Mouse (Mus musculus): ENCODE data around the gene Cln3. TPM values are rescaled to one million over a fixed set of nuclear protein-coding genes. Genes with fewer than 3 reads are reported as not detected.

The Cln3 gene
- polyA plus RNA-seq, 1 experiment: 3.6 TPM

DNA sequence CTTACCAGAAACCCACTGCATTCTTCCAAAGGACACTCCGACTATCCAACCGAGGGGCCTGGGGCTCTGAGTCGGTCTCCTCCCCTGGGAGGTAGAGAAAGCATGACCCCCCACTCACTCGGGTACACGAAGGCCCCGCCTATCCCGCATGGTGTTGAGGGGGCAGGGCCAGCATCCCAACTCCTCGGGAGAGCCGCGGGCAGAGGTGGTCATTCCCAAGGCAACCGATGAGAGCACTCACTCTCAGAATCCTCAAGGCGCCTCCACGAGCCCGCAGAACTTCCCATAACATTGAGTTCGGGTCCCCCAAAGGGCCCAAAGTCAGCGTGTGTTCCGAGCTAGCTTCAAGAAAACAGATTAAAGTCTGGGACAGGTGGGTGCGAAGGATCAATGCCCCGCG, 2.9 kb downstream of the Cln3 start:
- no peaks in the 10 kb centered on the region for H3K79me2 ChIP-seq (ENCODE audit: control insufficient read depth, insufficient read depth)
- H3K4me2 ChIP-seq (ENCODE audit: low read depth): peak overlapping the region; percentile 34
- TF ChIP-seq POLR2AphosphoS2 (IDR thresholded peaks at IDR 0.05; ENCODE audit: insufficient read length, low read depth): no peak
- TF ChIP-seq REST (IDR thresholded peaks at IDR 0.05; ENCODE audit: insufficient read depth, insufficient read length): no peak
- TF ChIP-seq TCF12 (IDR thresholded peaks at IDR 0.05; ENCODE audit: insufficient read depth, poor library complexity, severe bottlenecking): no peak
- TF ChIP-seq USF1 (IDR thresholded peaks at IDR 0.05; ENCODE audit: low read depth): no peak
- no peaks in the 10 kb centered on the region for H3K27me3 ChIP-seq (ENCODE audit: control insufficient read depth, insufficient read depth, insufficient read length)
- H3ac ChIP-seq (ENCODE audit: control insufficient read depth, insufficient read length): no peak overlapping the region
- H3K4me3 ChIP-seq: peak overlapping the region; percentile 16
- peaks cover 3% of the 10 kb centered on the region for H3K36me3 ChIP-seq (ENCODE audit: control insufficient read depth, insufficient read depth)

DNA sequence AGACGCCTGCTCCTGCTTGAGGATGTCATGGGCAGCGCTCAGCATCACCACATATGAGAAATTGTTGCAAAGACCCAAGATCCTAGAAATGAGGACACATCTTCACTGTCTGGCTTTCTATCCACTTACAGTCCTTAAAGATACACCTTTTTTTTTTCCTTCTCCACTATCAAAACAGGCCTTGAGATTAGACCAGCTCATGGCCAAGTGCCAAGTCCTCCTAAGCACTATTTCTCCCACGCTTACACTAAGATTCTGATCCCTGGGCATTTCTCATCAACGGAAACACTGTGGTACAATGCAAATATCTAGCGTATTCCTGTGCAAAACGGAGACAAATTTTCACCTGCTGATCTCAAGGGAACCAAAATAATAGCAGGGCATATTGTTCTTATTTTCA, 4.0 kb downstream of the Cln3 start:
- Histone ChIP-seq H3K79me2 (ENCODE audit: control insufficient read depth, insufficient read depth) (no peaks in the 10 kb centered on the region), H3K27me3 (ENCODE audit: control insufficient read depth, insufficient read depth, insufficient read length) (no peaks in the 10 kb centered on the region), H3ac (ENCODE audit: control insufficient read depth, insufficient read length) (no peak overlapping the region), H3K4me3 (no peak overlapping the region), H3K4me2 (ENCODE audit: low read depth) (no peak overlapping the region), H3K36me3 (ENCODE audit: control insufficient read depth, insufficient read depth) (peaks cover 3% of the 10 kb centered on the region)
- TF ChIP-seq TCF12 (IDR thresholded peaks at IDR 0.05; ENCODE audit: insufficient read depth, poor library complexity, severe bottlenecking) (no peak), POLR2A (IDR thresholded peaks at IDR 0.05; ENCODE audit: insufficient read length, low read depth) (no peak), TCF3 (IDR thresholded peaks at IDR 0.05; ENCODE audit: insufficient read length, low read depth) (no peak), MYOG (IDR thresholded peaks at IDR 0.05; ENCODE audit: control insufficient read depth in 1 of 3, insufficient read depth in 1 of 3, insufficient read length in 2 of 3, low read depth in 2 of 3) (no peak), REST (IDR thresholded peaks at IDR 0.05; ENCODE audit: insufficient read depth, insufficient read length) (no peak), USF1 (IDR thresholded peaks at IDR 0.05; ENCODE audit: low read depth) (no peak), E2F4 (IDR thresholded peaks at IDR 0.05; ENCODE audit: insufficient read depth) (no peak), POLR2AphosphoS2 (IDR thresholded peaks at IDR 0.05; ENCODE audit: insufficient read length, low read depth) (no peak), CEBPB (IDR thresholded peaks at IDR 0.05; ENCODE audit: insufficient read depth, poor library complexity, severe bottlenecking) (no peak), SRF (IDR thresholded peaks at IDR 0.05; ENCODE audit: control insufficient read depth, insufficient read length, low read depth) (no peak), MAX (IDR thresholded peaks at IDR 0.05; ENCODE audit: low read depth) (no peak), MYOD1 (IDR thresholded peaks at IDR 0.05; ENCODE audit: control insufficient read depth in 1 of 3, insufficient read length in 2 of 3, low read depth in 2 of 3) (no peak)

DNA sequence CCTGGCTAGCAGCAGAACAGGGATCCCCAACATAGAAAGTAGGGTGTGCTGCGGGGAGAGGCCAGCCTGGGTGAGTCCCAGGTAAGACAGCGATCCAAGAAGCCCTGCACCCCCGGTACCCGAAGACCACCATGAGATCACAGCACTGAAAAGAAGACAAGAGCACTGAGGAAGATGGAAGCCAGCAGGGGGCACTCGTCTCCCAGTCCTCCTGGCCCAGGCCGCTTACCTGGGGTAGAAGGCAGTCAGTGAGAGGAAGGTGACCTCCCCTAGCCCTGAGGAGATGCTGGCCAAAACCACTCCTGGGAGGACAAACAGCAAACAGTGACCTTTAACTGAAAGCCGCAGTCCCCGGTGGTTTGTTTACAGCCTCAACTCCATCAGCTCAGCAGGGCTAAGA, 6.4 kb downstream of the Cln3 start:
- Histone ChIP-seq H3K4me3 (no peak overlapping the region), H3K27me3 (ENCODE audit: control insufficient read depth, insufficient read depth, insufficient read length) (no peaks in the 10 kb centered on the region), H3K4me2 (ENCODE audit: low read depth) (no peak overlapping the region), H3K79me2 (ENCODE audit: control insufficient read depth, insufficient read depth) (no peaks in the 10 kb centered on the region), H3ac (ENCODE audit: control insufficient read depth, insufficient read length) (no peak overlapping the region), H3K36me3 (ENCODE audit: control insufficient read depth, insufficient read depth) (peaks cover 3% of the 10 kb centered on the region)
- TF ChIP-seq POLR2AphosphoS2 (IDR thresholded peaks at IDR 0.05; ENCODE audit: insufficient read length, low read depth) (peak; percentile 40), POLR2A (IDR thresholded peaks at IDR 0.05; ENCODE audit: insufficient read length, low read depth) (no peak), MYOD1 (IDR thresholded peaks at IDR 0.05; ENCODE audit: control insufficient read depth in 1 of 3, insufficient read length in 2 of 3, low read depth in 2 of 3) (no peak)

DNA sequence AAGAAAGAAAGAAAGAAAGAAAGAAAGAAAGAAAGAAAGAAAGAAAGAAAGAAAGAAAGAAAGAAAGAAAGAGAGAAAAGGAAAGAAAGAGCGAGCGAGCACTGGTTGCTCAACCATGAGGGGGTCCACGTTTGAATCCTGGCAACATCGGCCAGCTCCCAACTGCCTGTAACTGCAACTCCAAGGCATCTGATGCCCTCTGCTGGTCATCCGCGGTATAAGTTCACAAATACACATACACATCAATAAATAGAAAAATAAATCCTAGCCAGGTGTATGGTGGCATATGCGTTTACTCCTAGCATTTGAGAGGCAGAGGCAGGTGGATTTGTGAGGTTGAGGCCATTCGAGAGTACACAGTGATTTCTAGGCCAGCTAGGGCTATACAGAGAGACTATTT, 8.7 kb downstream of the Cln3 start:
- no peaks in the 10 kb centered on the region for H3K27me3 ChIP-seq (ENCODE audit: control insufficient read depth, insufficient read depth, insufficient read length)
- no peak overlapping the region for H3K4me3 ChIP-seq
- H3K4me2 ChIP-seq (ENCODE audit: low read depth): no peak overlapping the region
- TF ChIP-seq POLR2A (IDR thresholded peaks at IDR 0.05; ENCODE audit: insufficient read length, low read depth) (no peak), E2F4 (IDR thresholded peaks at IDR 0.05; ENCODE audit: insufficient read depth) (no peak), MAX (IDR thresholded peaks at IDR 0.05; ENCODE audit: low read depth) (no peak), CEBPB (IDR thresholded peaks at IDR 0.05; ENCODE audit: insufficient read depth, poor library complexity, severe bottlenecking) (no peak), POLR2AphosphoS2 (IDR thresholded peaks at IDR 0.05; ENCODE audit: insufficient read length, low read depth) (no peak), MYOG (IDR thresholded peaks at IDR 0.05; ENCODE audit: control insufficient read depth in 1 of 3, insufficient read depth in 1 of 3, insufficient read length in 2 of 3, low read depth in 2 of 3) (no peak), SRF (IDR thresholded peaks at IDR 0.05; ENCODE audit: control insufficient read depth, insufficient read length, low read depth) (no peak), TCF12 (IDR thresholded peaks at IDR 0.05; ENCODE audit: insufficient read depth, poor library complexity, severe bottlenecking) (no peak), USF1 (IDR thresholded peaks at IDR 0.05; ENCODE audit: low read depth) (no peak), TCF3 (IDR thresholded peaks at IDR 0.05; ENCODE audit: insufficient read length, low read depth) (no peak), MYOD1 (IDR thresholded peaks at IDR 0.05; ENCODE audit: control insufficient read depth in 1 of 3, insufficient read length in 2 of 3, low read depth in 2 of 3) (no peak), REST (IDR thresholded peaks at IDR 0.05; ENCODE audit: insufficient read depth, insufficient read length) (no peak)
- no peak overlapping the region for H3ac ChIP-seq (ENCODE audit: control insufficient read depth, insufficient read length)
- H3K36me3 ChIP-seq (ENCODE audit: control insufficient read depth, insufficient read depth): peaks cover 3% of the 10 kb centered on the region
- H3K79me2 ChIP-seq (ENCODE audit: control insufficient read depth, insufficient read depth): no peaks in the 10 kb centered on the region

DNA sequence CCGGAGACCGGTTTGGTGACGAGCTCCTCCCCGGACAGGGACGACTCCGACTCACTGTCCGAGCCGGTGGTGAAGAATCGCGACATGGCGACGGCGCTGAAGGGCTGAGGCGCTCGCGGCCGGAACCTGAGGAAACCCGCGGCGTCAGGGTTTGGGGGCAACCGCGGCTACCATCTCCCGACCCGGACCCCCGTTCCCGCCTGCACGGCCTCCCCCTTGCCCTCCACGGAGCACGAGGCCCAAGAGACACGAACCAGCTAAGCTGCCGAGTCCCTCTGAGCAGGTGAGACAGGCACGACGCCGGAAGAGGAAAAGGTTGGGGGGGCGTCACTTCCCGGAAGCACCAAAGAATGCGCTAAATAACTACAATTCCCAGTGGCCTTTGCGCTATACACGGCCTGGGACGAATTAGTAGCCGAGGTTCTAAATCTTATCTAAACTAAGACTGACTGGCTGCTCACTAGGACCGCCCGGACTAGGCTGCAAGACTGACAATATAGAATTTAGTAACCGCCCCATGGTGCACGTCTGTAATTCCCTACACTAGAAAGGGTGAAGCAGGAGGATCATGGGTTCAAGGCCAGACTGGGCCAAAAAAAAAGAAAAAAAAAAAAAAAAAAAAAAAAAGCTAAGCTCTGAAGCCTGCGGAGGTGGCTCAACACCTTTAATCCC, 19.4 kb downstream of the Cln3 start, which contains the start of gene Eif3c:
Eif3c (minus strand) TSS at position 318 of the 672 bp plus-strand sequence.
- H3ac ChIP-seq (ENCODE audit: control insufficient read depth, insufficient read length): peak within 1 kb of the TSS; percentile 96

More for the DNA sequence above, 19.4 kb downstream of the Cln3 start, which contains the start of gene Eif3c:
- Histone ChIP-seq H3K79me2 (ENCODE audit: control insufficient read depth, insufficient read depth) (peaks cover 61% of the 10 kb centered on the region), H3K36me3 (ENCODE audit: control insufficient read depth, insufficient read depth) (peaks cover 40% of the 10 kb centered on the region), H3K4me3 (peak within 1 kb of the TSS; percentile 77), H3K4me2 (ENCODE audit: low read depth) (peak within 1 kb of the TSS; percentile 79), H3K27me3 (ENCODE audit: control insufficient read depth, insufficient read depth, insufficient read length) (no peaks in the 10 kb centered on the region)
- TF ChIP-seq MYOG (IDR thresholded peaks at IDR 0.05; ENCODE audit: control insufficient read depth in 1 of 3, insufficient read depth in 1 of 3, insufficient read length in 2 of 3, low read depth in 2 of 3): peak in 1 of 3 experiments; percentile 53
- peak; percentile 91 for TF ChIP-seq POLR2AphosphoS2 (IDR thresholded peaks at IDR 0.05; ENCODE audit: insufficient read length, low read depth)
- TF ChIP-seq MYOD1 (IDR thresholded peaks at IDR 0.05; ENCODE audit: control insufficient read depth in 1 of 3, insufficient read length in 2 of 3, low read depth in 2 of 3): peak in 2 of 3 experiments; percentile 40 to 73
- no peak for TF ChIP-seq CEBPB (IDR thresholded peaks at IDR 0.05; ENCODE audit: insufficient read depth, poor library complexity, severe bottlenecking)
- peak; percentile 71 for TF ChIP-seq POLR2A (IDR thresholded peaks at IDR 0.05; ENCODE audit: insufficient read length, low read depth)
- TF ChIP-seq SRF (IDR thresholded peaks at IDR 0.05; ENCODE audit: control insufficient read depth, insufficient read length, low read depth): no peak
- no peak for TF ChIP-seq MAX (IDR thresholded peaks at IDR 0.05; ENCODE audit: low read depth)

All from myocyte (in vitro differentiated cells).